Mouse (Mus musculus) stomach, postnatal 0 days (tissue): ENCODE measurements at regions not wholly inside any gene's neighbourhood (a gene's known extent, or its start where the extent isn't known, plus 50 kb on each side); places are given as distances from the start of the nearest gene placed in this dataset.

Experiments used
- ATAC-seq: fragments of 200-750 bp; cut with Nextera tagmentation; 2 replicates; pipeline ENCODE4 v1.8.0; 2017; ENCODE audit not compliant: low FRiP score, low TSS enrichment
- DNase-seq: peaks from one replicate; pipeline ENCODE4 v3.0.0-alpha.2; 2016; ENCODE audit warnings: low spot score
- H3K27ac ChIP-seq: fragments of 300-500 bp; sonication (generic); replicated peaks from 2 replicates; pipeline ENCODE4 v1.5.1; 2014; ENCODE audit warnings: mild to moderate bottlenecking, control low read depth
- H3K27me3 ChIP-seq: fragments of 300-500 bp; sonication (generic); 2 replicates; pipeline ENCODE4 v1.6.1; 2014; ENCODE audit warnings: low read length; ENCODE audit not compliant: control insufficient read depth, insufficient read depth
- H3K36me3 ChIP-seq: fragments of 300-500 bp; sonication (generic); 2 replicates; pipeline ENCODE4 v1.6.1; 2014; ENCODE audit warnings: low read length, mixed read lengths; ENCODE audit not compliant: control insufficient read depth, insufficient read depth
- H3K4me1 ChIP-seq: fragments of 300-500 bp; sonication (generic); replicated peaks from 2 replicates; pipeline ENCODE4 v1.6.1; 2014; ENCODE audit warnings: antibody characterized with exemption; ENCODE audit not compliant: control insufficient read depth, insufficient read depth
- H3K4me2 ChIP-seq: fragments of 300-500 bp; sonication (generic); replicated peaks from 2 replicates; pipeline ENCODE4 v1.6.1; 2014; ENCODE audit warnings: low read depth, mild to moderate bottlenecking, control low read depth, moderate library complexity
- H3K4me3 ChIP-seq: fragments of 300-500 bp; sonication (generic); 2 replicates; pipeline ENCODE4 v1.5.1; 2014; ENCODE audit warnings: low read depth, low read length, control low read depth
- H3K9ac ChIP-seq: fragments of 300-500 bp; sonication (generic); 2 replicates; pipeline ENCODE4 v1.6.1; 2014; ENCODE audit warnings: mild to moderate bottlenecking, low read length, control low read depth, mixed read lengths
- H3K9me3 ChIP-seq: fragments of 300-500 bp; sonication (generic); 2 replicates; pipeline ENCODE4 v1.6.1; 2016; ENCODE audit warnings: low read length; ENCODE audit not compliant: control insufficient read depth
- CTCF ChIP-seq: IDR thresholded peaks from 2 replicates; pipeline ENCODE4 v1.5.1; 2016; ENCODE audit warnings: antibody characterized with exemption, low read depth, mild to moderate bottlenecking, moderate library complexity
- EP300 ChIP-seq: optimal IDR thresholded peaks from 2 replicates; pipeline ENCODE3; 2016; ENCODE audit warnings: antibody characterized with exemption
- WGBS: fragments of 180-500 bp; shearing (Covaris S2); extraction: QIAGEN DNeasy Blood & Tissue Kit; methylation state at CpG from one replicate; pipeline ENCODE4 v1.1.7; 2014; 5-methylcytosine and 5-hydroxymethylcytosine counted together

- Histone ChIP-seq H3K27me3 (no peaks in the 10 kb centered on the region), H3K4me1 (no peaks in the 10 kb centered on the region), H3K36me3 (no peaks in the 10 kb centered on the region), H3K4me2 (no peak overlapping the region), H3K9me3 (no peaks in the 10 kb centered on the region), H3K9ac (no peak overlapping the region), H3K4me3 (no peak overlapping the region), H3K27ac (no peak overlapping the region)
- TF ChIP-seq CTCF (no peak), EP300 (no peak)
- no peak for ATAC-seq
- no peak for DNase-seq
- 37% methylated on average over 2 of the region's 2 CpGs for WGBS
These were observed 213.4 kb downstream of the H2al1j start for GRCm38 (mm10) chrX:11541011-11541410.

GRCm38 (mm10) chrX:11550164-11550851, 222.7 kb downstream of the H2al1j start:
- ATAC-seq (no peak), DNase-seq (no peak)
- Histone ChIP-seq H3K4me3 (no peak overlapping the region), H3K9me3 (no peaks in the 10 kb centered on the region), H3K27ac (no peak overlapping the region), H3K9ac (no peak overlapping the region), H3K27me3 (no peaks in the 10 kb centered on the region), H3K4me2 (no peak overlapping the region), H3K36me3 (no peaks in the 10 kb centered on the region), H3K4me1 (no peaks in the 10 kb centered on the region)
- 28% methylated on average over 12 of the region's 12 CpGs for WGBS
- no peak for TF ChIP-seq EP300
- no peak for TF ChIP-seq CTCF

GRCm38 (mm10) chrX:11552177-11552576, 224.6 kb downstream of the H2al1j start:
- 55% methylated on average over 5 of the region's 5 CpGs for WGBS
- TF ChIP-seq EP300, result no peak
- TF ChIP-seq CTCF, result no peak
- H3K27ac ChIP-seq, result no peak overlapping the region
- ATAC-seq, result no peak
- H3K4me2 ChIP-seq, result no peak overlapping the region
- no peaks in the 10 kb centered on the region for H3K9me3 ChIP-seq
- no peaks in the 10 kb centered on the region for H3K27me3 ChIP-seq
- no peaks in the 10 kb centered on the region for H3K4me1 ChIP-seq
- no peaks in the 10 kb centered on the region for H3K36me3 ChIP-seq
- H3K9ac ChIP-seq, result no peak overlapping the region
- no peak for DNase-seq
- H3K4me3 ChIP-seq, result no peak overlapping the region

GRCm38 (mm10) chrX:11555035-11555570, 227.5 kb downstream of the H2al1j start:
- TF ChIP-seq EP300, result no peak
- no peak for TF ChIP-seq CTCF
- H3K27me3 ChIP-seq, result no peaks in the 10 kb centered on the region
- H3K9me3 ChIP-seq, result no peaks in the 10 kb centered on the region
- no peak for DNase-seq
- no peak overlapping the region for H3K27ac ChIP-seq
- WGBS, result 63% methylated on average over 7 of the region's 7 CpGs
- no peak overlapping the region for H3K4me2 ChIP-seq
- ATAC-seq, result no peak
- H3K4me1 ChIP-seq, result no peaks in the 10 kb centered on the region
- no peak overlapping the region for H3K9ac ChIP-seq
- no peaks in the 10 kb centered on the region for H3K36me3 ChIP-seq
- no peak overlapping the region for H3K4me3 ChIP-seq

- H3K27me3 ChIP-seq, result no peaks in the 10 kb centered on the region
- 67% methylated on average over 2 of the region's 2 CpGs for WGBS
- no peak overlapping the region for H3K4me2 ChIP-seq
- DNase-seq (no peak), ATAC-seq (no peak)
- H3K9ac ChIP-seq, result no peak overlapping the region
- no peaks in the 10 kb centered on the region for H3K4me1 ChIP-seq
- H3K36me3 ChIP-seq, result no peaks in the 10 kb centered on the region
- no peak overlapping the region for H3K27ac ChIP-seq
- H3K4me3 ChIP-seq, result no peak overlapping the region
- no peaks in the 10 kb centered on the region for H3K9me3 ChIP-seq
- TF ChIP-seq CTCF, result no peak
- TF ChIP-seq EP300, result no peak
These were observed 230.6 kb downstream of the H2al1j start for GRCm38 (mm10) chrX:11558260-11558659.

GRCm38 (mm10) chrX:11560550-11561276, 233.1 kb downstream of the H2al1j start:
- no peak overlapping the region for H3K4me2 ChIP-seq
- no peak for ATAC-seq
- DNase-seq, result no peak
- H3K9ac ChIP-seq, result no peak overlapping the region
- H3K4me3 ChIP-seq, result no peak overlapping the region
- no peaks in the 10 kb centered on the region for H3K4me1 ChIP-seq
- 58% methylated on average over 16 of the region's 17 CpGs for WGBS
- H3K36me3 ChIP-seq, result no peaks in the 10 kb centered on the region
- TF ChIP-seq EP300 (no peak), CTCF (no peak)
- no peak overlapping the region for H3K27ac ChIP-seq
- no peaks in the 10 kb centered on the region for H3K27me3 ChIP-seq
- no peaks in the 10 kb centered on the region for H3K9me3 ChIP-seq
